ENCODE assay signal across 9 mouse cellular contexts in genomic region chr10:93421716-93422380, GRCm38 (mm10). TPM values are rescaled to one million over a fixed set of nuclear protein-coding genes. Genes with fewer than 3 reads are reported as not detected.
DNase-seq lines count a peak whose midpoint lies in the region; ATAC-seq and TF ChIP-seq lines count a peak whose summit lies in the region.
"Had no signal": no experiment of that assay in that cellular context is flagged by ENCODE, and none has a peak within 500 bp of the region (broad histone marks: within the 10 kb centered on the region; RNA-seq: fewer than 3 reads in every experiment).

No protein-coding gene starts in this region.

- no peak overlapping the region for H3K4me2 ChIP-seq in liver, postnatal 0 days (ENCODE audit: low read depth, low read length)
- H3K4me2 ChIP-seq in stomach, postnatal 0 days (replicated peaks; ENCODE audit: low read depth): no peak overlapping the region

- peaks cover 20% of the 10 kb centered on the region for H3K4me1 ChIP-seq in thymus, adult 2 months (replicated peaks; ENCODE audit: control insufficient read depth, insufficient read depth, low read length)
- peaks cover 8% of the 10 kb centered on the region for H3K4me1 ChIP-seq in liver, postnatal 0 days (ENCODE audit: insufficient read depth)
- H3K4me1 ChIP-seq in stomach, postnatal 0 days (replicated peaks; ENCODE audit: control insufficient read depth, insufficient read depth): no peaks in the 10 kb centered on the region

- TF ChIP-seq POLR2A in thymus, adult 2 months (IDR thresholded peaks at IDR 0.05; ENCODE audit: control insufficient read depth, extremely low read depth, insufficient read depth, low read length, poor library complexity): no peak

- H3K4me3 ChIP-seq in thymus, adult 2 months (ENCODE audit: control insufficient read depth, insufficient read depth, low read length): no peak overlapping the region
- H3K4me3 ChIP-seq in liver, postnatal 0 days (ENCODE audit: low read depth, low read length): no peak overlapping the region
- no peak overlapping the region for H3K4me3 ChIP-seq in stomach, postnatal 0 days (ENCODE audit: low read depth, low read length)

- no peak for TF ChIP-seq EP300 in liver, postnatal 0 days (IDR thresholded peaks at IDR 0.05; ENCODE audit: low read depth)
- TF ChIP-seq EP300 in stomach, postnatal 0 days (optimal IDR thresholded peaks at IDR 0.05): no peak

- no peaks in the 10 kb centered on the region for H3K27me3 ChIP-seq in thymus, adult 2 months (ENCODE audit: control insufficient read depth, insufficient read depth, low read length)
- H3K27me3 ChIP-seq in liver, postnatal 0 days (ENCODE audit: insufficient read depth, low read length): no peaks in the 10 kb centered on the region
- no peaks in the 10 kb centered on the region for H3K27me3 ChIP-seq in stomach, postnatal 0 days (ENCODE audit: control insufficient read depth, insufficient read depth, low read length)

- no peak overlapping the region for H3K9ac ChIP-seq in liver, postnatal 0 days (replicated peaks)
- no peak overlapping the region for H3K9ac ChIP-seq in stomach, postnatal 0 days (ENCODE audit: low read length)

- no peaks in the 10 kb centered on the region for H3K9me3 ChIP-seq in liver, postnatal 0 days (ENCODE audit: low read length)
- no peaks in the 10 kb centered on the region for H3K9me3 ChIP-seq in stomach, postnatal 0 days (ENCODE audit: control insufficient read depth, low read length)

- H3K36me3 ChIP-seq in thymus, adult 2 months (ENCODE audit: control insufficient read depth, insufficient read depth, low read length): no peaks in the 10 kb centered on the region
- no peaks in the 10 kb centered on the region for H3K36me3 ChIP-seq in liver, postnatal 0 days (replicated peaks; ENCODE audit: insufficient read depth, low read length)
- no peaks in the 10 kb centered on the region for H3K36me3 ChIP-seq in stomach, postnatal 0 days (ENCODE audit: control insufficient read depth, insufficient read depth, low read length)

- H3K27ac ChIP-seq in thymus, adult 2 months (ENCODE audit: control insufficient read depth, insufficient read depth, low read length): no peak overlapping the region
- H3K27ac ChIP-seq in liver, postnatal 0 days (ENCODE audit: low read depth): no peak overlapping the region
- H3K27ac ChIP-seq in stomach, postnatal 0 days (replicated peaks): no peak overlapping the region; the same call in 1 of the 2 replicates

- peak; percentile 49; the same call in 1 of the 2 replicates for TF ChIP-seq CTCF in thymus, adult 2 months (IDR thresholded peaks at IDR 0.05; ENCODE audit: borderline replicate concordance, control insufficient read depth, extremely low read depth, insufficient read depth, low read length, poor library complexity)
- peak; percentile 55 for TF ChIP-seq CTCF in liver, postnatal 0 days (IDR thresholded peaks at IDR 0.05; ENCODE audit: low read depth)
- peak; percentile 51 for TF ChIP-seq CTCF in stomach, postnatal 0 days (IDR thresholded peaks at IDR 0.05; ENCODE audit: low read depth)

- WGBS in thymus, adult 2 months: 89% methylated on average over 12 of the region's 12 CpGs
- 62% methylated on average over 12 of the region's 12 CpGs for WGBS in liver, postnatal 0 days (ENCODE audit: insufficient replicate concordance)
- 82% methylated on average over 12 of the region's 12 CpGs for WGBS in stomach, postnatal 0 days

- DNase-seq in thymus, adult 2 months: no peak
- no peak for DNase-seq in thymus, postnatal 25 days
- DNase-seq in R1 (ENCODE audit: low read depth, low spot score): peak; percentile 73
- DNase-seq in liver, postnatal 0 days: no peak
- no peak for DNase-seq in stomach, postnatal 0 days (ENCODE audit: low spot score)
- DNase-seq in kidney, postnatal 10 days: no peak
- DNase-seq in right cerebral cortex, postnatal 14 days: no peak
- DNase-seq: cerebellum, adult 18-20 months had no signal

- peak; percentile 69 for ATAC-seq in liver, postnatal 0 days
- ATAC-seq in stomach, postnatal 0 days (ENCODE audit: low FRiP score, low TSS enrichment): no peak
- ATAC-seq: activated CD4-positive, CD25-positive, alpha-beta regulatory T cell, adult 4 months had no signal

RNA-seq across cellular contexts. Expression of gene Lta4h, which starts 31.4 kb away (rescaled TPM):
- polyA plus RNA-seq in thymus, adult 2 months (2012; rRNA removed): 153 and 269 TPM in 2 replicates
- 63.7 and 68.4 TPM in 2 replicates for polyA plus RNA-seq in liver, postnatal 0 days (2015; fragmentation: Nextera tagmentation; extraction: Ambion mirVana)
- polyA plus RNA-seq in stomach, postnatal 0 days (2015; fragmentation: Nextera tagmentation; extraction: Ambion mirVana): 100 and 103 TPM in 2 replicates
